Mouse (Mus musculus): ENCODE measurements around the gene Alox12. TPM values are rescaled to one million over a fixed set of nuclear protein-coding genes. Genes with fewer than 3 reads are reported as not detected.

Gene Alox12
- polyA plus RNA-seq, 1 experiment from 2014 or later: 2.9 TPM

- peaks cover 12% of the 10 kb centered on the region; the same call in 1 of the 2 replicates for H3K4me1 ChIP-seq
Observed at GRCm38 (mm10) chr11:70228828-70229227, 26.3 kb downstream of the Alox12 start.

DNA sequence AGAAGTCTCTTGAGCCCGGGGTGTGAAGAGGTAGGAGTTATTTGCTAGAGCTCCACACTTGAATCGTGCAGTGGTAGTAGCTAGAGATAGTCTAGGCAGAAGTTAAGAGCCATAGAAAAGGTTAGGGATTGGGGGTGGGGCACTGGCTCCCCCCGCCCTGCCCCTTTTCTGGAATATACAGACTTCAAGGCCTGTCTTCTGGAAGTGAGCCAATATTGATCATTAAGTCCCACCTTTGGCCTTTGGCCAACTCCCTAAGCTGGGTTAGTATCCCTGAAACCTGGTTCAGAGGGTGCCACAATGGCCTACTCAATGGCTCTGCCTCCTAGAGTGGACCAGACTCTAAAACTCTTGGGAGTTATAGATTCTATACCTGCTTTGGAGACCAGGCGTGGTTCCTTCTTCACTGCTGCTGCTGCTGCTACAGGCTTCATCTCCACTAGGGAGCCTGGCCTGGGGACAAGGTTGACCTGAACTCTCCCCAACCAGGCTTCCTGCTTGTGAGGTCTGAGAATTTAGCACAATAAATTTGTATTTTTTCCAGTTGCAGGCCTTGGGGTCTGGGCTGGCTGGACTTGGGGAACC lies 27.4 kb downstream of the Alox12 start:
- Histone ChIP-seq H3K4me1 (peaks cover 3% of the 10 kb centered on the region; the same call in 1 of the 2 replicates), H3K4me2 (replicated peaks) (peak overlapping the region; percentile 45), H3K9ac (no peak overlapping the region; the same call in 1 of the 2 replicates), H3K27ac (no peak overlapping the region), H3K27me3 (peaks cover 70% of the 10 kb centered on the region), H3K36me3 (no peaks in the 10 kb centered on the region), H3K9me3 (no peaks in the 10 kb centered on the region), H3K4me3 (0 out of 2 replicates have a peak overlapping the region, but pooled peaks have one; percentile 13)
- WGBS: 86% methylated on average over 4 of the region's 4 CpGs
- ATAC-seq (ENCODE audit: insufficient number of reproducible peaks, insufficient read depth, low FRiP score, low TSS enrichment): no peak

More at GRCm38 (mm10) chr11:70228828-70229227, 26.3 kb downstream of the Alox12 start:
- Histone ChIP-seq H3K36me3 (no peaks in the 10 kb centered on the region), H3K4me2 (replicated peaks) (peak overlapping the region; percentile 45), H3K9ac (peak overlapping the region; percentile 20; the same call in 1 of the 2 replicates), H3K9me3 (no peaks in the 10 kb centered on the region), H3K27ac (no peak overlapping the region), H3K4me3 (peak overlapping the region; percentile 17), H3K27me3 (peaks cover 65% of the 10 kb centered on the region)
- no peak for ATAC-seq (ENCODE audit: insufficient number of reproducible peaks, insufficient read depth, low FRiP score, low TSS enrichment)
- WGBS: 2% methylated on average over 19 of the region's 19 CpGs

- no peaks in the 10 kb centered on the region for H3K9me3 ChIP-seq
- H3K36me3 ChIP-seq: no peaks in the 10 kb centered on the region
- H3K4me1 ChIP-seq: peaks cover 2% of the 10 kb centered on the region; the same call in 1 of the 2 replicates
- H3K9ac ChIP-seq: no peak overlapping the region
- peak overlapping the region; percentile 35 for H3K4me2 ChIP-seq (replicated peaks)
- WGBS: 35% methylated on average over 5 of the region's 5 CpGs
- no peak for ATAC-seq (ENCODE audit: insufficient number of reproducible peaks, insufficient read depth, low FRiP score, low TSS enrichment)
- peak overlapping the region; percentile 13; the same call in 1 of the 2 replicates for H3K4me3 ChIP-seq
- H3K27ac ChIP-seq: no peak overlapping the region
- peaks cover 75% of the 10 kb centered on the region for H3K27me3 ChIP-seq
Observed at GRCm38 (mm10) chr11:70227126-70227525, 28.0 kb downstream of the Alox12 start.

GRCm38 (mm10) chr11:70226602-70226890 lies 28.6 kb downstream of the Alox12 start:
- Histone ChIP-seq H3K4me3 (peak overlapping the region; percentile 13), H3K4me2 (replicated peaks) (peak overlapping the region; percentile 35), H3K4me1 (0 out of 2 replicates have a peak, but pooled peaks cover 3% of the 10 kb centered on the region), H3K27me3 (peaks cover 78% of the 10 kb centered on the region), H3K9ac (no peak overlapping the region), H3K27ac (no peak overlapping the region), H3K9me3 (no peaks in the 10 kb centered on the region), H3K36me3 (no peaks in the 10 kb centered on the region)
- 5% methylated on average over 18 of the region's 18 CpGs for WGBS
- ATAC-seq (ENCODE audit: insufficient number of reproducible peaks, insufficient read depth, low FRiP score, low TSS enrichment): no peak

GRCm38 (mm10) chr11:70225798-70226601 lies 29.2 kb downstream of the Alox12 start:
- ATAC-seq (ENCODE audit: insufficient number of reproducible peaks, insufficient read depth, low FRiP score, low TSS enrichment): no peak
- Histone ChIP-seq H3K4me3 (peak overlapping the region; percentile 13), H3K27ac (no peak overlapping the region), H3K9ac (no peak overlapping the region; the same call in 1 of the 2 replicates), H3K36me3 (no peaks in the 10 kb centered on the region), H3K9me3 (no peaks in the 10 kb centered on the region), H3K27me3 (peaks cover 78% of the 10 kb centered on the region), H3K4me2 (replicated peaks) (peak overlapping the region; percentile 35), H3K4me1 (0 out of 2 replicates have a peak, but pooled peaks cover 3% of the 10 kb centered on the region)
- WGBS: 13% methylated on average over 27 of the region's 27 CpGs

DNA sequence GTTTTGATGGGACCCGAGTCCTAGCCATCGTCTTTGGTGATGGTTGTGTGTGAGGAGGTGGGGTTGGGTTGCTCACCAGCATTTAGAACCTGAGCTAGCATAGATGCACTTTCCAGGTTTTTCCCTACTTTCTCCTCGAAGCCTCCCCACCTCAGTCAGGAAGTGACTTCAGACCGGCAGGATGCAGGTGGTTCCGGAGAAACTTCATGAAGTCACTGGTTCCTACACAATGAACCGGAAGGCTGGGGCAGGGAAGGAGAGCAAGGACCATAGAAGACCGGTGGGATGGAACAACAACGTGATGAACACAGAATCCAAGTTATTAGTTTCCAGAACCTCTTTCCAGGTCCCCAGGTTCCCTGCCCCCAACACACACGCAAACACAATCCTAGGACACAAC lies 31.4 kb downstream of the Alox12 start:
- no peak overlapping the region for H3K27ac ChIP-seq
- H3K27me3 ChIP-seq: peaks cover 68% of the 10 kb centered on the region

DNA sequence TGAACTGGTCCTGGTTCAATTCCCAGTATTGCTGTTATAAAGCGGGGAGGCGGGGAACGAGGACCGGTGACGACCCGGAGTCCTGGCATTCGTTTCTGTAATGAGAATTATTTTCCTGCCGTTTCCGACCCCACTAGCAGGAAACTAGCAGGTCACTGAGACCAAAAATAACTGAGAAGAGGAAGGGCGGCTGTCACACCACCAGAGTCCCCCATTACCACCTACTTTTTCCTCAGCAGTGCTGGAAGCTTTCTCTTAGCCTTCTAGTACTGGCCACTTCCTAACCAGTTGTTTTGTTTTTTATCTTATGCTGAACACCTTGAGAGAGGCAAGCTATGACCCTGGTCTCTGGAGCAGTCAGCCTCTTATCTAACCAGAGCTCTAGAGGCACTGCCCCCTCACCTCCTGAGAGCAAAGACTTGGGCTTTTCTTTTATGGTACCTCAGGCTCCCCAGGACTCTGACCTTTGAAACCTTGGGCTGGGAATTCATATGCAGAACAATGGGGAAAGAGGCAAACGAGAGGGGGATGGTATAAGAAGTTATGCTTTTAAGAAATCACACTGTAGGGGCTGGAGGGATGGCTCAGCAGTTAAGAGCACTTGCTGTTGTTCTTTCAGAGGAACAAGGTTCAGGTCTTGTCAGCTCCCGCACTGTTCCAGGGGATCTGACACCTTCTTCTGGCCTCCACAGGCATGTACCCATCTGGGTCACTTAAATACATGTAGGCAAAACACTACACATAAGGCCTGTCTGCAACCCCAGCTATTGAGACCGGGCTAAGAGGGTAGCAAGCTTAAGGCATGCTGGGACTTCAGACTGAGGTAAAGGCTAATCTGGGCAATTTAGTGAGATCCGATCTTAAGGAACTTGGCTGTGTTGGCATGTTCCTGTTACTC lies 33.3 kb downstream of the Alox12 start:
- no peak for ATAC-seq (ENCODE audit: insufficient number of reproducible peaks, insufficient read depth, low FRiP score, low TSS enrichment)
- Histone ChIP-seq H3K27me3 (peaks cover 62% of the 10 kb centered on the region), H3K9me3 (no peaks in the 10 kb centered on the region), H3K4me3 (peak overlapping the region; percentile 46), H3K4me2 (replicated peaks) (peak overlapping the region; percentile 65), H3K9ac (peak overlapping the region; percentile 47), H3K4me1 (peaks cover 22% of the 10 kb centered on the region; the same call in 1 of the 2 replicates), H3K36me3 (peaks cover 4% of the 10 kb centered on the region; the same call in 1 of the 2 replicates), H3K27ac (peak overlapping the region; percentile 64; the same call in 1 of the 2 replicates)
- 9% methylated on average over 14 of the region's 14 CpGs for WGBS

More for the DNA sequence above, 31.4 kb downstream of the Alox12 start:
- ATAC-seq (ENCODE audit: insufficient number of reproducible peaks, insufficient read depth, low FRiP score, low TSS enrichment): no peak
- H3K36me3 ChIP-seq: no peaks in the 10 kb centered on the region
- H3K4me1 ChIP-seq: peaks cover 18% of the 10 kb centered on the region; the same call in 1 of the 2 replicates
- no peak overlapping the region for H3K4me2 ChIP-seq (replicated peaks)
- H3K4me3 ChIP-seq: no peak overlapping the region
- no peak overlapping the region for H3K9ac ChIP-seq
- 85% methylated on average over 9 of the region's 9 CpGs for WGBS
- no peaks in the 10 kb centered on the region for H3K9me3 ChIP-seq

DNA sequence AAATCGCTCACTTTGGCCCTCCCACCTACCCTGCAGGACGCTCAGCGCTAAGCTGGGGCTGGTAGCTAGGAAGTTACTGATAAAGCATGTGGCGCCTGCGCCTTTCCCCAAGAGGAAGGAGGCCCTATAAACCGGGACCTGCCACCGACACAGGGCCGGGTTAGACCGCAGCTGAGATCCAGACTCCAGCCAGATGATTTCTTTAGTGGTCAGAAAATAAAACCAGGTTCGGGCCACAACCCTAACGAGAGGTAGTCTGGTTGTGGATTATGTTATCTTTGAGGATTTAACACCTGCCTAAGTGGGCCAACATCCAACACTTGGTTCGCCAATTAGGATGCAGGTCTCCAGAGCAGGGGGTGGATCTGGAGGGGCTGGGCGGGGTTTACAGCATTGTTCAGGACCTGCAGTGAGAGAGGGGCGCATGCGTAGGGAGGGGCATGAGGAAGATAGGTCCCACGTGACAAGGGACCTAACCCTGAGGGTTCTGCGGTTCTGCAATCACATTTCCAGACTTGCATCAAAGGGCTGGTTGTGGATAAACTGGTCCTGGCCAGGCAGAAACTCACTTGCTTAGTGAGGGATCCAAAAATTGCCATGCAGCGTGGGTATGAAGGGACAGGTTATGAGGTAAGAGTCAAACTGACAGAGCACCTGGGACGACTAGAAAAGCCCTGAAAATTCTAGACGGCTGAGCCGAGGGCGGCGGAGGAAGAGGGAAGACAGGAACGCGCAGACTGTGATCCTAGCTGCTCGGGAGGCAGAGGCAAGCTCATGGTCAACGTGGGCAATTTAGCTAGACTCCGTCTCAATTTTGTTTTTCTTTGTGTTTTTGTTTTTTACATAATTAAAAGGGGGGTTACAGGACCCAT lies 34.2 kb downstream of the Alox12 start, which contains the start of gene Slc16a13:
Gene Slc16a13, minus strand, starts transcription at position 334 of the 872 bp plus-strand sequence.
- ATAC-seq (ENCODE audit: insufficient number of reproducible peaks, insufficient read depth, low FRiP score, low TSS enrichment): peak; percentile 85
- peak within 1 kb of the TSS; percentile 67 for H3K9ac ChIP-seq
- H3K36me3 ChIP-seq: peaks cover 6% of the 10 kb centered on the region; the same call in 1 of the 2 replicates
- peak within 1 kb of the TSS; percentile 65 for H3K4me2 ChIP-seq (replicated peaks)
- H3K9me3 ChIP-seq: no peaks in the 10 kb centered on the region
- peak within 1 kb of the TSS; percentile 65 for H3K27ac ChIP-seq
- H3K27me3 ChIP-seq: peaks cover 62% of the 10 kb centered on the region
- H3K4me3 ChIP-seq: peak within 1 kb of the TSS; percentile 46
- WGBS: under 1% methylated on average over 28 of the region's 28 CpGs
- peaks cover 22% of the 10 kb centered on the region; the same call in 1 of the 2 replicates for H3K4me1 ChIP-seq

DNA sequence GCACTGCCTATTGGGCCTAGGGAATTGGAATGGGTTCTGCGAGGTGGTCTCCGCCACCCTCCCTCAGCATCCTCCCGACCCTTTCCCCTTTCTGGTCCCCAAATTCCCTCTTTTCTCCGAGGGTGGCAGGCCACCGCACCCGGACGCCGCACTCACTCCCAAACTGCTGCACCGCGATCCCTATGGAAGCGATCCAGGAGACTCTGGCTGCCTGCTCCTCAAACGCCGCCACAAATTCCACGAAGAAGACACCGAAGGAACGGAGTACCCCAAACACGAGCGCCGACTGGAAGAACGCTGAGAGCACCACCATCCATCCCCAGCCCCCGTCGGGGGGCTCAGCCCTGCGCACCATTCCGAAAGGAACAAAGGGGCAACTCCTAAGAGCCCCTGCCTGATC lies 34.8 kb downstream of the Alox12 start:
- H3K27me3 ChIP-seq: peaks cover 62% of the 10 kb centered on the region
- H3K27ac ChIP-seq: peak overlapping the region; percentile 65
- H3K4me2 ChIP-seq (replicated peaks): peak overlapping the region; percentile 65
- WGBS: 2% methylated on average over 24 of the region's 24 CpGs
- H3K4me3 ChIP-seq: peak overlapping the region; percentile 46
- peaks cover 6% of the 10 kb centered on the region; the same call in 1 of the 2 replicates for H3K36me3 ChIP-seq
- no peaks in the 10 kb centered on the region for H3K9me3 ChIP-seq
- ATAC-seq (ENCODE audit: insufficient number of reproducible peaks, insufficient read depth, low FRiP score, low TSS enrichment): no peak
- peak overlapping the region; percentile 67 for H3K9ac ChIP-seq
- peaks cover 26% of the 10 kb centered on the region; the same call in 1 of the 2 replicates for H3K4me1 ChIP-seq

DNA sequence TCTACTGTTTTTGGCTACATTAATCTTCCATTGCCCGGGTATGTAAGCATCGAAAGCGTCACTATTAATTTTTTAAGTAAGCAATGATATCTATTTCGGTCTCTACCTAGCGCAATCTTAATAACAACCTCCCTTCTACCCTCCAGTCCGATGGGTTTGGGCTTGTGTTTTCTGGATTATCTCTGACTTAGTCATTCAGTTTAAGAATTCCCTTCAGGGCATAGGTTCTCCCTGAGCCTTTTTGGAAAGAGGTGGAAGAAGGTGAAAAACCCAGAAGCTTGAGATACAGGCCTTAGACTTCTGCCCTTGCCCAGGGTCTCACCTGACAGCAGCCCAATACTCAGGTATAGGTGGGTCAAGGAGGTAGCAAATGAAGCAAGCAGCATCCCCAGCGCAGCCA lies 35.3 kb downstream of the Alox12 start:
- peak overlapping the region; percentile 65; the same call in 1 of the 2 replicates for H3K27ac ChIP-seq

More for the DNA sequence above, 35.3 kb downstream of the Alox12 start:
- WGBS: 59% methylated on average over 7 of the region's 7 CpGs
- H3K36me3 ChIP-seq: peaks cover 6% of the 10 kb centered on the region; the same call in 1 of the 2 replicates
- H3K4me2 ChIP-seq (replicated peaks): peak overlapping the region; percentile 65
- ATAC-seq (ENCODE audit: insufficient number of reproducible peaks, insufficient read depth, low FRiP score, low TSS enrichment): no peak
- H3K9ac ChIP-seq: peak overlapping the region; percentile 67
- peaks cover 29% of the 10 kb centered on the region for H3K4me1 ChIP-seq
- peak overlapping the region; percentile 46 for H3K4me3 ChIP-seq
- H3K9me3 ChIP-seq: no peaks in the 10 kb centered on the region
- peaks cover 62% of the 10 kb centered on the region for H3K27me3 ChIP-seq

Measured in embryonic facial prominence, embryonic 12.5 days (tissue).